Mouse (Mus musculus) thymus, adult 2 months (tissue): ENCODE results near the gene Mbnl1.

Experiments
- CTCF ChIP-seq: fragments of 200-500 bp; IDR thresholded peaks from 2 replicates; pipeline ENCODE4 v1.5.1; 2012; ENCODE audit warnings: mild to moderate bottlenecking, control low read depth, low read length, moderate library complexity, borderline replicate concordance; ENCODE audit not compliant: control insufficient read depth, poor library complexity, insufficient read depth; ENCODE audit errors: extremely low read depth
- POLR2A ChIP-seq: fragments of 200-500 bp; IDR thresholded peaks from 2 replicates; pipeline ENCODE4 v1.6.1; 2012; ENCODE audit warnings: mild to moderate bottlenecking, low read length, control low read depth, moderate library complexity; ENCODE audit not compliant: control insufficient read depth, poor library complexity, insufficient read depth; ENCODE audit errors: extremely low read depth

DNA sequence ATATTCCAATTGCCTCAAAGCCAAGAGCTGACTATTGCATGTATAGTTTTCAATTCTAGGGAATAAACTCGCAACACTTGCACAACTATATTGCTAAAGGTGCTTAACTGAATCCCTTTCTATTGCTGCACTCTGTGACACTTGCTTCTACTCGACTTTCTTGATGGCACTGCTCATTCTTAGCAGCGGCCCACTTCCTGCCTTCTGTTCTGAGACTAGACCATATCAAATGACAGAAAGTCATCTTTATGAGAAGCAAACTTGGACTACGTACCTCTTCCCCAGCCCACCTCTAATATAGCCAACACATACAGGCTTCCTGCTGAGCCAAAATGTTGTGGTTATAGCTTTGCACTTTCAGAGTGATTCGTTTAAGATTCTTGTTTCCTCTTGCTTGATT lies 23.6 kb downstream of the Mbnl1 start:
- TF ChIP-seq CTCF = no peak
- TF ChIP-seq POLR2A = no peak
